Mouse (Mus musculus) embryonic fibroblast, embryonic 13.5 days (primary cell): ENCODE results near the gene Trpm3.

ENCODE experiments used
- CTCF ChIP-seq: IDR thresholded peaks from 2 replicates; pipeline ENCODE4 v1.5.1; 2011; ENCODE audit warnings: mild to moderate bottlenecking, control low read depth, low read length, moderate library complexity, borderline replicate concordance; ENCODE audit not compliant: insufficient read depth
- POLR2A ChIP-seq: IDR thresholded peaks from 2 replicates; pipeline ENCODE4 v1.6.1; 2011; ENCODE audit warnings: low read depth, mild to moderate bottlenecking, control low read depth, low read length, moderate library complexity

GRCm38 (mm10) chr19:22962001-22962708, 823.3 kb downstream of the Trpm3 start:
- no peak for TF ChIP-seq CTCF
- TF ChIP-seq POLR2A = no peak
